In the genomic region with DNA sequence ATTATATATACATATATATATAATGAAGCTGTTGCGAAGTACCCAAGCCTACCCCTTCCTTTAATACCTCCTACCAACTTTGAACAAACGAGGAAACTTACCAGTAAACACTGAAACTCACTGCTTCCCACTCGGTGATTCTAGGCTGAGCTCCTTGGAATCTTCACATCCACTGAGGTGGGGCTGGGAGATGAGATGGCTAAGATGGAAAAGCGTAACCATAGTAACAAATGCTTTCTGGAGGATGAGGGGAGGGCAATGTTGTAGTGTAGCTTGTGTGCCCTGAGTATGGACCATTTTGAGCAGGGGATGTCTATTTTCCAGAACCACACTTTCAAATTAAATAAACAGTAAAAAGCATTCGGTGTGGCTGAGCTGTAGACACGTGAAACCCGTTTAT, we compare ENCODE assay signal across 22 mouse cellular contexts.
DNase-seq lines count a peak whose midpoint lies in the region; ATAC-seq and TF ChIP-seq lines count a peak whose summit lies in the region.
"Had no signal": no experiment of that assay in that cellular context is flagged by ENCODE, and none has a peak within 500 bp of the region (broad histone marks: within the 10 kb centered on the region; RNA-seq: fewer than 3 reads in every experiment).

No protein-coding gene starts in this region.

- H3K27ac ChIP-seq in forebrain, embryonic 15.5 days (replicated peaks) = peak overlapping the region; percentile 91
- no peak overlapping the region for H3K27ac ChIP-seq in forebrain, embryonic 12.5 days
- peak overlapping the region; percentile 49 for H3K27ac ChIP-seq in layer of hippocampus, adult 2 months
- no peak overlapping the region for H3K27ac ChIP-seq in midbrain, embryonic 16.5 days (ENCODE audit: low read length)
- H3K27ac ChIP-seq: heart, embryonic 10.5 days; limb, embryonic 12.5 days; macrophage had no signal

- peaks cover 33% of the 10 kb centered on the region for H3K4me1 ChIP-seq in forebrain, embryonic 15.5 days
- peaks cover 14% of the 10 kb centered on the region for H3K4me1 ChIP-seq in forebrain, embryonic 12.5 days
- peaks cover 19% of the 10 kb centered on the region for H3K4me1 ChIP-seq in midbrain, embryonic 16.5 days (ENCODE audit: control insufficient read depth, insufficient read depth, low read length)
- H3K4me1 ChIP-seq: limb, embryonic 12.5 days had no signal

- H3K9me3 ChIP-seq in forebrain, embryonic 15.5 days = no peaks in the 10 kb centered on the region
- no peaks in the 10 kb centered on the region for H3K9me3 ChIP-seq in forebrain, embryonic 12.5 days
- no peaks in the 10 kb centered on the region for H3K9me3 ChIP-seq in midbrain, embryonic 16.5 days (replicated peaks; ENCODE audit: control insufficient read depth, low read length, poor library complexity, severe bottlenecking)
- H3K9me3 ChIP-seq: heart, embryonic 10.5 days; limb, embryonic 12.5 days had no signal

- TF ChIP-seq POLR2A in brain, embryonic 14.5 days (IDR thresholded peaks at IDR 0.05; ENCODE audit: borderline replicate concordance, extremely low read depth, insufficient read depth, insufficient read length, poor library complexity, severe bottlenecking) = no peak

- no peak for DNase-seq in layer of hippocampus, adult 2 months (ENCODE audit: low spot score in 2 of 2)
- no peak for DNase-seq in layer of hippocampus, postnatal 36 days
- DNase-seq in brain, embryonic 14.5 days (ENCODE audit: low read depth) = peak; percentile 50
- DNase-seq in urinary bladder, postnatal 25 days (ENCODE audit: low spot score) = no peak
- DNase-seq: cerebellum, adult 18-20 months; cerebellum, postnatal 14 days; kidney, adult 9 months; kidney, postnatal 14 days; liver, postnatal 0 days; thymus, adult 18-20 months; thymus, postnatal 4 days had no signal

- no peaks in the 10 kb centered on the region for H3K36me3 ChIP-seq in forebrain, embryonic 15.5 days
- H3K36me3 ChIP-seq in forebrain, embryonic 12.5 days (replicated peaks) = no peaks in the 10 kb centered on the region
- no peaks in the 10 kb centered on the region for H3K36me3 ChIP-seq in midbrain, embryonic 16.5 days (ENCODE audit: control insufficient read depth, insufficient read depth, low read length)
- H3K36me3 ChIP-seq: heart, embryonic 10.5 days; limb, embryonic 12.5 days had no signal

- H3K4me3 ChIP-seq in forebrain, embryonic 15.5 days = no peak overlapping the region
- H3K4me3 ChIP-seq in forebrain, embryonic 12.5 days (replicated peaks) = no peak overlapping the region
- H3K4me3 ChIP-seq in layer of hippocampus, adult 2 months = no peak overlapping the region
- H3K4me3 ChIP-seq in midbrain, embryonic 16.5 days (ENCODE audit: low read depth, low read length) = no peak overlapping the region
- H3K4me3 ChIP-seq: heart, embryonic 10.5 days; limb, embryonic 12.5 days; myocyte had no signal

- H3K4me2 ChIP-seq in forebrain, embryonic 15.5 days (replicated peaks) = no peak overlapping the region
- no peak overlapping the region for H3K4me2 ChIP-seq in forebrain, embryonic 12.5 days
- H3K4me2 ChIP-seq in midbrain, embryonic 16.5 days (ENCODE audit: low read length) = no peak overlapping the region
- H3K4me2 ChIP-seq: limb, embryonic 12.5 days; liver, embryonic 11.5 days had no signal

- no peak overlapping the region for H3K9ac ChIP-seq in forebrain, embryonic 15.5 days (replicated peaks)
- H3K9ac ChIP-seq in forebrain, embryonic 12.5 days = no peak overlapping the region
- H3K9ac ChIP-seq in midbrain, embryonic 16.5 days (ENCODE audit: low read depth, low read length) = no peak overlapping the region
- H3K9ac ChIP-seq: limb, embryonic 12.5 days; liver, postnatal 0 days had no signal

- 50% methylated on average over 7 of the region's 7 CpGs for WGBS in forebrain, embryonic 15.5 days
- 79% methylated on average over 7 of the region's 7 CpGs for WGBS in forebrain, embryonic 12.5 days
- WGBS in midbrain, embryonic 16.5 days = 68% methylated on average over 7 of the region's 7 CpGs

- TF ChIP-seq CTCF in layer of hippocampus, adult 2 months (conservative IDR thresholded peaks at IDR 0.05) = no peak
- TF ChIP-seq CTCF in brain, embryonic 14.5 days (IDR thresholded peaks at IDR 0.05; ENCODE audit: borderline replicate concordance, extremely low read depth, insufficient read depth, insufficient read length) = no peak

- peak; percentile 24; the same call in 1 of the 2 replicates for ATAC-seq in forebrain, embryonic 15.5 days (replicated peaks)
- no peak for ATAC-seq in forebrain, embryonic 12.5 days (ENCODE audit: low FRiP score)
- 0 out of 2 replicates have a peak, but pooled peaks have one; percentile 30 for ATAC-seq in midbrain, embryonic 16.5 days
- ATAC-seq: CD4-positive, CD25-positive, alpha-beta regulatory T cell, adult 4 months; intestine, embryonic 16.5 days; liver, postnatal 0 days; lung, postnatal 0 days had no signal

- no peaks in the 10 kb centered on the region for H3K27me3 ChIP-seq in forebrain, embryonic 15.5 days
- H3K27me3 ChIP-seq in forebrain, embryonic 12.5 days = no peaks in the 10 kb centered on the region
- no peaks in the 10 kb centered on the region for H3K27me3 ChIP-seq in midbrain, embryonic 16.5 days (ENCODE audit: control insufficient read depth, insufficient read depth, low read depth, low read length)
- H3K27me3 ChIP-seq: limb, embryonic 12.5 days had no signal

Comparison
In these comparisons a context has a peak if more than half of its experiments do, and no peak if none do; other contexts are left out.
1. H3K27ac ChIP-seq: peak in forebrain, embryonic 15.5 days (single experiment) and layer of hippocampus, adult 2 months (single experiment); none in forebrain, embryonic 12.5 days (single experiment) and midbrain, embryonic 16.5 days (single experiment).